Mouse (Mus musculus): ENCODE data around the gene Zfp366. TPM values are rescaled to one million over a fixed set of nuclear protein-coding genes. Genes with fewer than 3 reads are reported as not detected.

Zfp366 gene
- polyA plus RNA-seq, 1 experiment from 2014 or later = 0.11 TPM

GRCm38 (mm10) chr13:99152305-99152930 is 32.2 kb upstream of the Zfp366 start:
- ATAC-seq (replicated peaks; ENCODE audit: insufficient number of reproducible peaks, low FRiP score, low TSS enrichment) = no peak
- WGBS (ENCODE audit: insufficient replicate concordance) = 7% methylated on average over 18 of the region's 18 CpGs
- Histone ChIP-seq H3K4me1 (ENCODE audit: control insufficient read depth, insufficient read depth, low read length) (no peaks in the 10 kb centered on the region), H3K4me3 (ENCODE audit: low read depth, low read length) (0 out of 2 replicates have a peak overlapping the region, but pooled peaks have one; percentile 6), H3K4me2 (peak overlapping the region; percentile 61), H3K27me3 (ENCODE audit: control insufficient read depth, insufficient read depth, low read length) (no peaks in the 10 kb centered on the region), H3K9ac (ENCODE audit: low read depth, low read length) (peak overlapping the region; percentile 49; the same call in 1 of the 2 replicates), H3K36me3 (ENCODE audit: control insufficient read depth, insufficient read depth, low read length) (no peaks in the 10 kb centered on the region), H3K9me3 (replicated peaks; ENCODE audit: control insufficient read depth, low read length) (no peaks in the 10 kb centered on the region; the same call in 1 of the 2 replicates), H3K27ac (ENCODE audit: low read depth, low read length) (no peak overlapping the region)

- Histone ChIP-seq H3K4me3 (ENCODE audit: low read depth, low read length) (no peak overlapping the region), H3K27ac (ENCODE audit: low read depth, low read length) (no peak overlapping the region), H3K27me3 (ENCODE audit: control insufficient read depth, insufficient read depth, low read length) (no peaks in the 10 kb centered on the region), H3K9me3 (replicated peaks; ENCODE audit: control insufficient read depth, low read length) (no peaks in the 10 kb centered on the region; the same call in 1 of the 2 replicates), H3K4me2 (no peak overlapping the region), H3K9ac (ENCODE audit: low read depth, low read length) (no peak overlapping the region), H3K36me3 (ENCODE audit: control insufficient read depth, insufficient read depth, low read length) (no peaks in the 10 kb centered on the region), H3K4me1 (ENCODE audit: control insufficient read depth, insufficient read depth, low read length) (no peaks in the 10 kb centered on the region)
- 81% methylated on average over 2 of the region's 2 CpGs for WGBS (ENCODE audit: insufficient replicate concordance)
- ATAC-seq (replicated peaks; ENCODE audit: insufficient number of reproducible peaks, low FRiP score, low TSS enrichment) = no peak
Observed at GRCm38 (mm10) chr13:99157709-99158108, 26.9 kb upstream of the Zfp366 start.

- H3K4me1 ChIP-seq (ENCODE audit: control insufficient read depth, insufficient read depth, low read length) = 0 out of 2 replicates have a peak, but pooled peaks cover 2% of the 10 kb centered on the region
- no peak overlapping the region for H3K9ac ChIP-seq (ENCODE audit: low read depth, low read length)
- no peak for ATAC-seq (replicated peaks; ENCODE audit: insufficient number of reproducible peaks, low FRiP score, low TSS enrichment)
- no peak overlapping the region for H3K4me2 ChIP-seq
- no peak overlapping the region for H3K27ac ChIP-seq (ENCODE audit: low read depth, low read length)
- no peaks in the 10 kb centered on the region for H3K36me3 ChIP-seq (ENCODE audit: control insufficient read depth, insufficient read depth, low read length)
- H3K9me3 ChIP-seq (replicated peaks; ENCODE audit: control insufficient read depth, low read length) = no peaks in the 10 kb centered on the region; the same call in 1 of the 2 replicates
- WGBS (ENCODE audit: insufficient replicate concordance) = 69% methylated on average over 3 of the region's 3 CpGs
- no peak overlapping the region for H3K4me3 ChIP-seq (ENCODE audit: low read depth, low read length)
- H3K27me3 ChIP-seq (ENCODE audit: control insufficient read depth, insufficient read depth, low read length) = no peaks in the 10 kb centered on the region
Observed at GRCm38 (mm10) chr13:99158773-99159172, 25.9 kb upstream of the Zfp366 start.

- no peaks in the 10 kb centered on the region for H3K27me3 ChIP-seq (ENCODE audit: control insufficient read depth, insufficient read depth, low read length)
- H3K9me3 ChIP-seq (replicated peaks; ENCODE audit: control insufficient read depth, low read length) = no peaks in the 10 kb centered on the region
- H3K9ac ChIP-seq (ENCODE audit: low read depth, low read length) = no peak overlapping the region
- 71% methylated on average over 4 of the region's 4 CpGs for WGBS (ENCODE audit: insufficient replicate concordance)
- H3K4me1 ChIP-seq (ENCODE audit: control insufficient read depth, insufficient read depth, low read length) = 0 out of 2 replicates have a peak, but pooled peaks cover 2% of the 10 kb centered on the region
- H3K4me2 ChIP-seq = no peak overlapping the region
- no peak for ATAC-seq (replicated peaks; ENCODE audit: insufficient number of reproducible peaks, low FRiP score, low TSS enrichment)
- no peaks in the 10 kb centered on the region for H3K36me3 ChIP-seq (ENCODE audit: control insufficient read depth, insufficient read depth, low read length)
- H3K27ac ChIP-seq (ENCODE audit: low read depth, low read length) = peak overlapping the region; percentile 1; the same call in 1 of the 2 replicates
- no peak overlapping the region for H3K4me3 ChIP-seq (ENCODE audit: low read depth, low read length)
Observed at GRCm38 (mm10) chr13:99163071-99163470, 21.6 kb upstream of the Zfp366 start.

- Histone ChIP-seq H3K4me2 (no peak overlapping the region), H3K9me3 (replicated peaks; ENCODE audit: control insufficient read depth, low read length) (no peaks in the 10 kb centered on the region), H3K27me3 (ENCODE audit: control insufficient read depth, insufficient read depth, low read length) (no peaks in the 10 kb centered on the region), H3K4me3 (ENCODE audit: low read depth, low read length) (no peak overlapping the region), H3K4me1 (ENCODE audit: control insufficient read depth, insufficient read depth, low read length) (0 out of 2 replicates have a peak, but pooled peaks cover 2% of the 10 kb centered on the region), H3K27ac (ENCODE audit: low read depth, low read length) (peak overlapping the region; percentile 1; the same call in 1 of the 2 replicates), H3K36me3 (ENCODE audit: control insufficient read depth, insufficient read depth, low read length) (no peaks in the 10 kb centered on the region), H3K9ac (ENCODE audit: low read depth, low read length) (no peak overlapping the region)
- no peak for ATAC-seq (replicated peaks; ENCODE audit: insufficient number of reproducible peaks, low FRiP score, low TSS enrichment)
- 43% methylated on average over 10 of the region's 10 CpGs for WGBS (ENCODE audit: insufficient replicate concordance)
Observed at GRCm38 (mm10) chr13:99163521-99164359, 20.9 kb upstream of the Zfp366 start.

GRCm38 (mm10) chr13:99164360-99164759 is 20.3 kb upstream of the Zfp366 start:
- H3K4me2 ChIP-seq = no peak overlapping the region
- H3K9ac ChIP-seq (ENCODE audit: low read depth, low read length) = no peak overlapping the region
- ATAC-seq (replicated peaks; ENCODE audit: insufficient number of reproducible peaks, low FRiP score, low TSS enrichment) = no peak
- H3K4me1 ChIP-seq (ENCODE audit: control insufficient read depth, insufficient read depth, low read length) = 0 out of 2 replicates have a peak, but pooled peaks cover 2% of the 10 kb centered on the region
- no peaks in the 10 kb centered on the region for H3K9me3 ChIP-seq (replicated peaks; ENCODE audit: control insufficient read depth, low read length)
- H3K27ac ChIP-seq (ENCODE audit: low read depth, low read length) = no peak overlapping the region
- H3K27me3 ChIP-seq (ENCODE audit: control insufficient read depth, insufficient read depth, low read length) = no peaks in the 10 kb centered on the region
- no peak overlapping the region for H3K4me3 ChIP-seq (ENCODE audit: low read depth, low read length)
- WGBS (ENCODE audit: insufficient replicate concordance) = 61% methylated on average over 2 of the region's 2 CpGs
- no peaks in the 10 kb centered on the region for H3K36me3 ChIP-seq (ENCODE audit: control insufficient read depth, insufficient read depth, low read length)

GRCm38 (mm10) chr13:99169401-99169800 is 15.2 kb upstream of the Zfp366 start:
- 79% methylated on average over 6 of the region's 6 CpGs for WGBS (ENCODE audit: insufficient replicate concordance)
- H3K9ac ChIP-seq (ENCODE audit: low read depth, low read length) = no peak overlapping the region
- H3K9me3 ChIP-seq (replicated peaks; ENCODE audit: control insufficient read depth, low read length) = no peaks in the 10 kb centered on the region
- no peaks in the 10 kb centered on the region for H3K27me3 ChIP-seq (ENCODE audit: control insufficient read depth, insufficient read depth, low read length)
- no peak overlapping the region for H3K4me2 ChIP-seq
- H3K4me1 ChIP-seq (ENCODE audit: control insufficient read depth, insufficient read depth, low read length) = no peaks in the 10 kb centered on the region
- H3K36me3 ChIP-seq (ENCODE audit: control insufficient read depth, insufficient read depth, low read length) = no peaks in the 10 kb centered on the region
- H3K27ac ChIP-seq (ENCODE audit: low read depth, low read length) = no peak overlapping the region
- no peak for ATAC-seq (replicated peaks; ENCODE audit: insufficient number of reproducible peaks, low FRiP score, low TSS enrichment)
- H3K4me3 ChIP-seq (ENCODE audit: low read depth, low read length) = no peak overlapping the region

- no peak for ATAC-seq (replicated peaks; ENCODE audit: insufficient number of reproducible peaks, low FRiP score, low TSS enrichment)
- H3K27ac ChIP-seq (ENCODE audit: low read depth, low read length) = no peak overlapping the region
- H3K36me3 ChIP-seq (ENCODE audit: control insufficient read depth, insufficient read depth, low read length) = no peaks in the 10 kb centered on the region
- no peak overlapping the region for H3K4me3 ChIP-seq (ENCODE audit: low read depth, low read length)
- no peaks in the 10 kb centered on the region for H3K9me3 ChIP-seq (replicated peaks; ENCODE audit: control insufficient read depth, low read length)
- H3K4me1 ChIP-seq (ENCODE audit: control insufficient read depth, insufficient read depth, low read length) = no peaks in the 10 kb centered on the region; the same call in 1 of the 2 replicates
- WGBS (ENCODE audit: insufficient replicate concordance) = 28% methylated on average over 2 of the region's 2 CpGs
- no peak overlapping the region for H3K4me2 ChIP-seq
- no peaks in the 10 kb centered on the region for H3K27me3 ChIP-seq (ENCODE audit: control insufficient read depth, insufficient read depth, low read length)
- H3K9ac ChIP-seq (ENCODE audit: low read depth, low read length) = no peak overlapping the region
Observed at GRCm38 (mm10) chr13:99170337-99170736, 14.3 kb upstream of the Zfp366 start.
